Mouse (Mus musculus) kidney, adult 9 months (tissue): Measurements from ENCODE around the gene Lamc3.

Source experiments
- DNase-seq: peaks from one replicate; pipeline ENCODE4 v3.0.0; 2022

The Lamc3 gene

DNA sequence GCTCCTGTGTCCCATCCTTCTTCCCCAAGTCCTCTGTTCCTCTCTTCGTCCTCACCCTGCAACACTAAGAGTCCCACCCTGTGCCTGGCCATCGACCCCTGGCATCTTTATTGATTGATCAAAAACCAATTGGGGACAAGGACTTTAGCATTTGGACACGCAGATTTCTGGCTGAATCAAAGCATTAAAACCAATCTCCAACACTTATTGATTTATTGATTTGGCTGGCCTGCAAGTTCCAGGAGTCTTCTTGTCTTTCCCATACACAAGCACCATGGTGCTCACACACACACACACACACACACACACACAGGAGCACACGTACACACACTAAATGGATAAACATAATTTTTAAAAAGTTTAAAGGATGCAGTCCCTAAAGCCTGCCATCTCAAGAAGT is 55.9 kb downstream of the Lamc3 start:
- DNase-seq: no peak

DNA sequence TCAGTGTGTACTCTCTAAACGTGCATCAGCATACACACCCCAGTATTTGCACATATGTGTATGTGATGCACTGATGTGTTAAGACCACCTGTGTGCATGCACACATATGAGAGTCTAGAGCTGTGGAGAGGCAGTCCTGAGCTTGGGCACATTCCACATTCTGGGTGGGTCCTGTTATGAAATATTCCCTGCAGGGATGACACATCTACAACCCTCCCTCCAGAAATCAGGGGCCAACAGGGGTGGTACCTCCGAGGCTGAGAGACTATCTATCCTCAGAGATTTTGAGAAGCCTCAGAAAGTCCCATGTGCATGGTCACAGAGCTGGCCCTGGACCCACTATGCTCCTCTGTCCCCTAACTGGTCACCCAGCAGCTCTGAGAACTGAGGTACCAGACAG is 58.5 kb downstream of the Lamc3 start:
- DNase-seq: no peak

DNA sequence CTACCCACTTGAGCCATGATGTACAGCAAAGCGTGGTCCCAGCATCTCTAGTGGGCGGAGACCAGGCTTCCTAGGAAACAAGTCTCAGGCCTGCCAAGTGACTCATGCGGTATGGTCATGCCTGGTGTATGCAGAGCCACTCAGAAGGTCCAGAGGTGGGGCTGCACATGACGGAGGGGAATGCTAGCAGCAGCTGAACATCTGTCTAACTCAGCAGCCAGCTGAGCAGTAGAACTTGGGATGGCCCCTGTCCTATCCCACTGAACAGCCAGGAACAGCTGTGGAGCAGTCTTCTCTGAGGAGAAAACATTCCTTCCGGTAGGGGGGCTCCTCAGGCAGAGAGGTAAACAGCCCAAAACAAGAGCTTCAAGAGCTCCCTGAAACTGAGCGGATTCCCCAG is 61.3 kb downstream of the Lamc3 start:
- DNase-seq: no peak

DNA sequence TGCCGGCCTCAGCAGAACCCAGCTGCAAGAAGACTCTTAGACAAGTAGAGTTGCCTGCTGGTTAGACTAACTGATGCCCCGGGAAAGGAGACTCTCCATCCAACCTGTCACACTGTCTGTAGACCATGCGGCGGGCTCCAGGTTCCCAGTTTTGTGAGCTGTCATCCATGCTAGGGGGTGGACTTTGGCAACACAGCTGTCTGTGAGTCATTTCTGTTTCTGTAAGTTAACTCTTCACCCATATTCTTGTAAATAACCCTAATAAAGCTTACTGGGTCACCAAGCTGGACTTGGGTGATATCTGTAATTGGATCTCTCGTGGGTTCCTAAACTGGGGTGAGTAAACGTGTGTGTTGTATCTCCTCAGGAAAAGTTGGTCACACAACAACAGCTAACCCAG is 61.7 kb downstream of the Lamc3 start:
- DNase-seq: no peak

DNA sequence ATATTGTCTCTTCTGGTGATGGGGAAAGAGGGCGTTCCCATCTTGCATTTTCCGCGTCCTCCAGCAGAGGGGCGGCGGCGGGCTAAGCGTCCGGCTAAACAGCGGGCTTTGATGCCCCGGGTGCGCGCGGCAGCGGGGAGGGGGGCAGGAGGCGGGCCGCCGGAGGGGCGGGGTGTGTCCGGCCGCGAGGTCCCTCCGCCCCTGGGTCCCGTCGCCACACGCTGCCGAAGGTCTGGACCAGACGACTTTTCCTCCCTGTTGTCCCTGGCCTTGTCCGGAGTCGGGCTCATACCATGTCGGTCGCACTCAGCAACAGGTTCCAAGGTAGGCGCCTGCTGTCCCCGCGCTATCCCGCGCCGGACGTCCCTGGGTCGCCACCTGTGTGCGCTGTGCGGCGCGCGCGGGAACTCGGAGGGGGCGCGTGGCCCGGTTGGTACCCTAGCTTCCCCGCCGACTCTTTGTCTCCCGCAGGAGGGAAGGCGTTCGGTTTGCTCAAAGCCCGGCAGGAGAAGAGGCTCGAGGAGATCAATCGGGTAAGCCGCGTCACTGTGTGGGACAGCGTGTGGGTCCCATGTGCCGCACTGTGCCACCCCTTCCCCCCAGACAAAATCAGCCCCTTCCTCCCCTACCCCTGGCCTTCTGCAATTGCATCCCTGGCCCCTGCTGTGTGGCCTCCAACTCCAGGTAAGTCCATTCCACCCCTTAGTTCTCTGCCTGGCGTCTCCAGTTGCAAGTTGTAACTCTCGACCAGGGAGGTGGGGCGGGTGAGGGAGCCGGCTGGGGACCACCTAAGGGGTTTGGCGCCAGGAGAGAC is 63.2 kb downstream of the Lamc3 start, which contains the start of gene Aif1l:
Gene Aif1l, plus strand, starts transcription at position 82 of the 814 bp plus-strand sequence.
- DNase-seq: no peak

DNA sequence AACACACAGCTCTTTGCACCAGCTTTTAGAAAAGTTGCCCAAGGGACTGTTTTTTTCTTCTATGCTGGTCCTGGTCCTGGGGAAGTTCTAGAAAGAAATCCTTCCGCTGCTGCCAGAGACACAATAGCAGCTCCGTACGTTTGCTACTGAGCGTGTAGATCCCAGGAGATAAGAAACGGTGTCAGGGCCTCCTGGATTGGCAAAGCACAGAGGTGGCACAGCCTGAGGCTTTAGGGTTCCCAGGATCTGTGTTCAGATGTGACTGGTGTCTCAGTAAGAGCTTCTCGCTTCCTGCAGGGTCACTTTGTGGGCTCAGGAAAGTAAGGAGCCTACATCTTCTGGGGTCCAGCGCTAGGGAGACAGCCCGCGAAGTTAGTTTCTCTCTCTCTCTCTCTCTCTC is 63.9 kb downstream of the Lamc3 start:
- DNase-seq: no peak

DNA sequence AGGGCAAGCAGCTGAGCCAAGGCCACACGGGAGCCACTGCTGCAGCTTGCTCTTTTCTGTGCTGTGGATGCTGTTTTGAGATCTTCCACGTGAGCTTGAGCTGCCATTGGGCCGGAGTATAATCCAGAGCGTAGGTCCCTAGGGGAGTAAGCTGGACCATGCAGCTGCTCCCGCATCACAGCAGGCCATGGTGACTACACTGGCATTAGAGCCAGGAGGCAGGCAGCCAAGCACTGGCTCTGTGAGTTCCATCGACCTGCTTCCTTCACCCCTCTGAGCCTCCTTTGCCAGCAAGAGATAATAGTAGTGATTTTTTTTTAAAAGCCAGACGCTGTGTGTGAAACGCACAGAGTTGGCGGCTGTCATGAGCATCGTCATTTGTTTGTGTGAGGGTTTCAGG is 65.1 kb downstream of the Lamc3 start:
- DNase-seq: no peak

DNA sequence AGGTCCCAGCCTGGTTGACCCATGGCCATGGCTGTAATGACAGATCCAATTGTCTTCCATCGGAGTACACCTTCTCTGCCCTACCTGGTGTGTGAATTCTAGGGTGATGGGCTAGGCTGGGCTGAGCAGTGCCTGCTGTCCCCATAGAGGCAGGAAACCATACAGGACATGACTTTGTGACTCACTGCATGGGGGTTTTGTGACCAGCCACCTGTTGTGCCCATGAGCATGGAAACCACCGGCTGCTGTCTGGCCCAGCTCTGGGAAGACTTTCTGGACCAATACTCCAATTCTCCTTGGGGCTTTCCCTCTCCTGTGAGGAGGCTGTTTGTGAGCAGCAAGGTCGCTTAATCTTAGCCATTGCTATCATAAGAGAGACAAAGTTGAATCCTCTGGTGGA is 65.6 kb downstream of the Lamc3 start:
- no peak for DNase-seq

DNA sequence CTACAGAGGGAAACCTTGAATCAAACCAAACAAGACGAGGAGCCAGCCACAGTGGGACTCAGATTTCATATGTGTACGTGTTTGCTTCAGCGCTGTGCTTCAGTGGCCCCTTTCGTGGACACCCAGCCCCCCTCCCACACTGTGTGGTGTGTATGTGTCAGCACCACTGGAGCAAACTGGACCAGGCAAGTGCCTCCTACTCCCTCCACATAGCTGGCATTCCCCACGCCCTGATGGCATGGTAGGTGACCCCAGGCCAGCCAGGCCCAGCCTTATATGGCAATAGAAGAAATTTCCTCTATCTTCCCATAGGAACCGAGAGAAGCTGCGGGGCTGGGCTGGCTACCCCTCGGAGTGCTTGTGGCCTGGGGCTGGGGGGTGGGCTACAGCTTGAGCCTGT is 66.6 kb downstream of the Lamc3 start:
- peak; percentile 63 for DNase-seq

DNA sequence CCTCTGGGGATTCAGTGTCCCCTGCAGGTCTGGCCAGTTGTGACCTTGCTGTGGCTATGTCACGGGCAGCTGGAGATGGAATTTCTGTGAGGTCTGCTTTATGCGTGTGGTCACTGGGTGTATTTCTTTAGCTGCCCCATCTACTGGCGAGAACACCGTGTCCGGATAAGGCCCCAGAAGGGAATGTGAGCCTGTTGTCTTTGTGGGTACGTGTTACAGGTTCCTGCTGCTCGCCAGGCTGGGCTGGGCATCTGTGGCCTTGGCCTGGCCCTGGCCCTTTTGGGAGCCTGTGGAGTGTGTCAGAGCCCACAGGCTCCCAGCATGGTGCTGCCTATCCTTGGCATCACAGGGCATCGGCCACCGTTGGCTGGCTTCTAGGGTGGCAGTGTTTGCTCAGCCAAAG is 67.7 kb downstream of the Lamc3 start:
- DNase-seq: peak; percentile 74

DNA sequence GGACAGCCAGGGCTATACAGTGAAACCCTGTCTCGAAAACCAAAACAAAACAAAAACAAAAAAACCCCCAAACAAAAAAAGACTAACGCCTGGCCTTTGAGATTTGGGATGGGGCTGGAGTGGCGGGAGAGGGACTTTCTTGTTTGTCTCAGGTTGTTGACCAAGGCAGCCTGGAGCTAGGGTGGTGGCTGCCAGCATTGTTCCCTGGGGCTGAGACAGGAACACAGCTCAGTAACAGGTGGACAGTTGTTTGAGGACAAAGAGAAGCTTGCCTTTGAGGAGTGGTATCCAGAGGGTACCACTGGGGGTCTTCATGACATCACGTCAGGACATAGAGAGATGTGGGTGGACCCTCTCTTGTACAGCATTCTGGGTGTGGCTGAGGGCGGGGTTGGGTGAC is 68.6 kb downstream of the Lamc3 start:
- DNase-seq: no peak

DNA sequence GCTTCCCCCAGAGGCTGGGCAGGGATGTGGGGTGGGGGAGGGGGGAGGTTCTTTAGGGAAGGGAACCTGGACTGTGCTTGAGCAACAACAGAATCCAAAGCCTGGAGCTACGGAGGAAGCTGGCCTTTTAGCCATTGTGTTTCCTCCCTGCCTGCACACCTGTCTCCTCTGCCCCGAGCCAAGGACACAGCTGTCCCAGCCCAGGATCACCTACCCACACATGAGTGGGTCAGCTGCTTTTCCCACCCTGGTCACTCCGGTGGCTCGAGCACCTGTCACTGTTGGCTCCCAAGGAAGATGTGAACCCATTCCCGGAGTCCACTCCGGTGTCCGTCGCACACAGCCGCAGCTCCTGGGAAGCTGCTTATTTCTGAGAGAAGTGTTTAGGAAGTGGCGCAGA is 70.1 kb downstream of the Lamc3 start:
- no peak for DNase-seq

DNA sequence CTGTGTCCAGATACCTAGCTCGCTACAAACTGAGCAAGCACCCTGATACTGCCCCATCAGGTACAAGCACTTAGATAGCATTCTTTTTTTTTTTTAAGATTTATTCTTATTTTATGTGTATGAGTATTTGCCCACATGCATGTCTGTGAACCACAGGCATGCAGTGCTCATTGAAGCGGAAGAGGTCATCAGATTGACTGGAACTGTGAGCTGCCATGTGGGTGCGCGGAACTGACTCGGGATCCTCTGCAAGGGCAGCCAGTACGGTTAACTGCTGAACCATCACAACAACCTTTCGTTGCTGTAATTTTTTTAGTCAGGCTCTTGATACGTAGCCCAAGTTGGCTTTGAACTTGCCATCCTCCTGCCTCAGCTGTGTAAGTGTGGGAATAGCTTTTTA is 73.9 kb downstream of the Lamc3 start:
- no peak for DNase-seq

DNA sequence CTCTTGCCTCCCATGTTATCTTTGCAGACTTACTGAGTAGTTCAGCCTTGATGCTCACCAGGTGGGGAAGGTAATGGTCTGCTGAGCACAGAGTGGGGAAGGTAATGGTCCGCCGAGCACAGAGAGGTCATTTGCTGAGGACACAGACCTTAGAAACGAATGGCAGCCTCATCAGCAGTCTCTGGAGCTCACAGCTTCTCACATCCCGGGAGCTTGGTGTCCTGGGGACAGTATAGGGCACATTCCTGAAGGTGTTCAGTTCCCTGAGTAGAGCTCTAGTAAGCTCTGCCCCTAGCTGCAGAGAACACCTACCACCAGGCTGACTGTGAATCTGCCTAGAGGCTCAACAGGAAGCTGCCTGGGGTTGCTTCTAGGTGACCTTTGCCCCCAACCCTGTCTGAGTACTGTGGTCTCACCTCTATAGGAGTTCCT is 74.7 kb downstream of the Lamc3 start:
- peak; percentile 68 for DNase-seq

DNA sequence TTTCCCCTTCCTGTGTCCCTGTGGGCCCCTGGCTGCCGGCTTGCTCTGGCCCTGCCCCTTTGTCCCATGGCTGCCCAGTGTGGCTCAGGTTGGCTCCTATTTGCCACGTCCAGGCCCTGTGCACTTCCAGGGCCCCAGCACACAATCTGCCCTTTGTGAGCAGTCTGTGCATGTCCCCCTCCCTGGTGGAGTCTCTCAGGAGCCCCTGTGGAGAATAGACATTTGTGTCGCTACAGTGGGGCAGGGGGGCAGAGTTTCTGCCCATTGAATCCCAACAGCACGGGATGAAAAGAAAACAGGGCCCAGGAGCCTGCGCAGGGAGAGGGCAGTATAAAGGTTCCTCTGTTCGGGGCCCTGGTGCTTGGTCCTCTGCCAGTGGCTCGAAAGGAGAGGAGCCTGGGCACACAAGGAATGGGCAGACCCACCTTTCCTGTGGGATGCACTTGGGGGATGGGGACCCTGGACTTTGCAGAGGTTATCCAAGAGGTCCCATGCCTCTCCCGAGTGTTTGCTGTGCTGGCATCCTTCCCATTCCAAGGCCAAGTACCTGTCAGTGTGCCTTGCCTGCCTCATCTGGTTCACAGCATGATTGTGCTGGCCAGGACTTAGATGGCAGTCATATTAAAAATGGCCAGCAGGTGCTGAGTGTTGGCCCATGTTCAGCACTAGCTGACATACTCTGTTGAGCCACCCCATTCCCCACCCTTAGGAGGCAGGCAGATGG is 75.6 kb downstream of the Lamc3 start:
- peak; percentile 64 for DNase-seq

DNA sequence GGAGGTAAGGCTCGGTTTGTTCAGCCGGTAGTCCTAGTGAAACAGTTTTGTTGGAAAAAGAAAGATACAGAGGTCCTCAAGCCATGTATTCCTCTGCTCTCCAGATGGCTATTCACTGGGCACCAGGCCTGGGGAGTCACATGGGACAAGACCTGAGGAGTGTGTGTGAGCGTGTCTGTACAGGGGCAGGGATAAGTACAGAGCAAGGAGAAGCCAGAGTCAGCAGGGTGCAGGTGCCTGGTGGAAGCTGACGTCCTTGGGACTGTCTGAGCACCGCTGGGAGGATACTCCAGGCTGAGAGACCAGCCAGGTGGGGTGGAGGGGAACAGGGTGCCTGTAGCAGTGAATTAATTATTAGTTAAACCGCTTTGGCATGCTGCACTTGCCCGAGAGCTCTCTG is 76.4 kb downstream of the Lamc3 start:
- DNase-seq: peak; percentile 86

DNA sequence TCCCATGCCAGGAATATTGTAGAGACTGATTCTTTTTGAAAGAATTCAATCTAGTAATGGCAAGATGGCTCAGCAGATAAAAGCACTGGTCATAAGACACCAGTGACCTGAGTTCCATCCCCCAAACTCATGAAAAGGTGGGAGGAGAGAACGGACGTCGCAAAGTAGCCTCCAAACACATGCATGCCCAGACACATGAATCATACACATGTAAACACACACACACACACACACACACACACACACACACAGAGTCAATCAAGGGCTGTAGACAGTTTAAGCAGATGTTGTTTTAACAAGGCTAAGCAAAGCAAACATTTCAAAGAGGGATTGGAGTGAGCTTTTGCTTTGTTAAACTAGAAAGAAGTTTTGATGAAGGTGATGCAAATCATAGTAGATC is 77.1 kb downstream of the Lamc3 start:
- DNase-seq: no peak

DNA sequence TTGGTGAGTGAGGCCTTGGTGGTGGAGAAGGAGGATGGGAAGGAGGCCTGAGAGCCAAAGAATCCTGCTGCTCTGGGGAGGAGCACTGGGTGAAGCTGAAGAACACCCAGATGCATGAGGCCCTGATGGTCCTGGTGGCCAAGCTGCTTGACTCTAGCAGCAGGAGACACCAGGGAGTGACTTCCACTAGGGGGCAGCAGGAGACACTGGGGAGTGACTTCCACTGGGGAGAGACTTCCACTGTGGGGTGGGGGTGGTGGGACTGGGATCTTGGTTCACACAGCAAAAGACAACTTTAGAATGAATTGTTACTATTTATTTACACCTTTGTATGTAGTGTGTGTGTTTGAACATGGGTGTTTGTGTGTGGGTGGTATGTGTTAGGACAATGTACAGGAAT is 78.0 kb downstream of the Lamc3 start:
- DNase-seq: peak; percentile 75

DNA sequence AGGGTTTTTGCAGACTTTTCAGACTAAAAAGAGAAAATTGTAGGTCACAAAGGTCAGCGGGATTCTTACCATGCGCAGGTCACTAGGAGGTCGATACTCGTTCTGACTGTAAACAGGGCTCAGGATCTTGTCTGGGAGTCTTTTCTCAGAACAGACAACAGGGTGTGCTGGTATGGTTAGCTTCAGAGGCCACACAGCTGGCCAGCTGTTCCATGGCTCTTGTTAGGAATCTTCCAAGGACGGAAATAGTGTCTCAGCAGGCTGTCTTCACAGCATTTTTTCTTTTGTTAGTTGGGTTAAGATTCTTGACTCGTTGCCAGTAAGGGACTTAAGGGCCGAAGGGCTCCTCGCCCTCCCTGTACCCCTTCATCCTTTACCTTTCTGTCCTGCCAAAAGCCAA is 79.7 kb downstream of the Lamc3 start:
- no peak for DNase-seq

DNA sequence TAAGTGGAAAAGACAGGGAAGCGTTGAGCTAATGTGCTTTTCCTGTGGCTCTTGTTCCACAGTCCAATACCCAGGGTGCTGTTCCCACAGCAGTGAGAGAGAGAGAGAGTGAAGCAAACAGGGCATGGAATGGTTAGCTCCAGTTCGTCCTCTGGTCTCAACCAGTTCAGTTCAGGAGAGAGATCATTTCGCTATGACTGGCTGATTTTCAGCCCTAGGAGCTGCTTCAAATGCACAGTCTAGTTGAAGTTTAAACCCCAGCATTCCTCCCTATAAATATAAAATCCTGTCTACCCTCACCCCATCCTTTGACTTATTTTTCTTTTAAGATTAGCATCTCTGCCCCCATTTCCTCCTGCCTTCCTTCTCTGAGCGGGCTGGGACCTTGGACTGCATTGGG is 85.5 kb downstream of the Lamc3 start:
- DNase-seq: peak; percentile 77

DNA sequence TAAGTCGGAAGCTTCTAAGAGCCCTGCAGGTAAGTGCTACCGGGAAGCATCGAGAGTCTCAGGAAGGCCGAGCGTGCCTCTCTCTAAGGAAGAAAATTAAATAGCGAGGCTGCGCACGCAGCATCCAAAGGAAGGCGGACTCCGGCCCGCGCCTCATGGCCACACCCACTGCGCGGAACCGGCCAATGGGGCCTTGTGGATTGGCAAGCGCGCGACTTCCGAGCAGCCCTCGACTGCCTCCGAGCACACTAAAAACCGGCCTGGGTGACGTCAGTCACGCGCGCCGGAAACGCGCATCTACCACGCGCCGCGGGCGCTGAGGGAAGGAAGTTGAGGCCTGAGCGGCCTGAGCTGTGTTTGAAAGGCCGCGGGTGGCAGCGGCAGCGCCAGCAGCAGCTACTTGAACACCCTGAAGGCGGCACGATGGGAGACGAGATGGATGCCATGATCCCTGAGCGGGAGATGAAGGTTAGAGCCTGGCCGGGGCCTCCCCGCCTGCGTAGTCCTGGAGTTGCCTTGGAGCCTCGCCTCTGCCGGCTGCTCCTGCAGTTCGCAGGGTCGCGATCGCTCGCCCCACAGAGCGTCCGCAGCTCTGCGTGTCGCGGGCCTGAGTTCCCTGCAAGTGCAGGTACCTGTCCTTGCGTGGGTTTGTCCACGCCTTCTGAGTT is 87.2 kb downstream of the Lamc3 start, which contains the start of gene Nup214:
Gene Nup214, plus strand, starts transcription at position 296 of the 668 bp plus-strand sequence.
- DNase-seq: peak; percentile 99

DNA sequence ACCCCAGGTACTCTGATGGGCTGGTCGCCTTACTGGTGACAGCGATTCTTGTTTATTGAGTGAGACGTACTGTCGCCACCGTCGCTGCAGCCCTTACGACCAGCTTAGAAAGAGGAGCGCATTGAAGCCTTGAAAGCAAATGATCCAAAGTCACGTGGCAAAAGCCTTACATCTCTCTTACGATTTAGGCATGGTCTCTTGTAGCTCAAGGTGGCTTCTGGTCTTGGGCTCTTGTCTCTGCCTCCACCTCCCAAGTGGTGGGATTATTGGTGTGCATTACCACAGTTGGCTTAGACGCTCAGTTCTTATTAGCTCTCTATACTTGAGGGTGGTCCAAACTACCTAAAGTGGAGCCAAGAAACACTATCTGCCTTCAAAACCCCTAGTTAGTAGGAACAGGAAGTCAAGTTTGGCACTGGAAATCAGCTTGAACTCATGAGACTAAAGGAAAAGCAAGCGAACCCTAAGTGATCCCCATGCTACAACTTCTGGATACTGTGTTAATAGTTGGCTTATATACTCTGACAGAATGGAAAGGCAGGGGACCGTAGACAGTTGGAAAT is 87.8 kb downstream of the Lamc3 start:
- DNase-seq: no peak

DNA sequence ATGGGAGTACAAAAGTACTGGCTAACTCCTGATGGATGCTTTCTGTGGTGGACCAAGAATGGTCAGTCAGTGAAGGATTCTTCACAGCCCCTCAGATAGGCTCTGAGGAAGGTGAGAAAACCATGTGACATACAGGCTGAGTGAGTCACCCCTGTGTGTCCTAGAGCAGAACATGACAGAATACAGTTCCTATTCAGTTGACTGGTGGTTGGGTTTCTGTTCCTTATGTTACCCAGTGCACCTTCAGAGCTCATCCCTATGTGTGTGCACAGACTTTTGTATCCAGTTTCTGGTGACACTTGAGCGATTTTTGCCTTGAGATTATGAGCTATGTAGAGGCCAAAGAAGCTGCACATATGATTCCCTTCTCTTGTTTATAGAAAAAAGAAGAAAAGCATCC is 100.7 kb downstream of the Lamc3 start:
- no peak for DNase-seq
